Mouse (Mus musculus): ENCODE results near the gene Snx25.
"Not testable (repeated sequence)": the region's sequence is repeated elsewhere in the genome, so short reads cannot be mapped to it uniquely, and the experiment has no call there.

Gene Snx25

DNA sequence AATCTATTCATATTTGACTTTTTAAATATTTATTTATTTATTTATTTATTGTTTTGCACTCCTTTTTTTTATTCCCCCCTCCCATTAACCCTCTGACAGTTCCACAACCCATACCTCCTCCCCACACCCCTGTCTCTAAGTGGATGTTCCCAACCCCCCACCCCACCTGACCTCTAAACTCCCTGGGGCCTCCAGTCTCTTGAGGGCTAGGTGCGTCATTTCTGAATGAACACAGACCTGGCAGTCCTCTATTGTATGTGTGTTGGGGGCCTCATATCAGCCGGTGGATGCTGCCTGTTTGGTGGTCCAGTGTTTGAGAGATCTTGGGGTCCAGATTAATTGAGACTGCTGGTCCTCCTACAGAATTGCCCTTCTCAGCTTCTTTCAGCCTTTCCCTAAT, 16.4 kb downstream of the Snx25 start:
- DNase-seq = not testable (repeated sequence)

DNA sequence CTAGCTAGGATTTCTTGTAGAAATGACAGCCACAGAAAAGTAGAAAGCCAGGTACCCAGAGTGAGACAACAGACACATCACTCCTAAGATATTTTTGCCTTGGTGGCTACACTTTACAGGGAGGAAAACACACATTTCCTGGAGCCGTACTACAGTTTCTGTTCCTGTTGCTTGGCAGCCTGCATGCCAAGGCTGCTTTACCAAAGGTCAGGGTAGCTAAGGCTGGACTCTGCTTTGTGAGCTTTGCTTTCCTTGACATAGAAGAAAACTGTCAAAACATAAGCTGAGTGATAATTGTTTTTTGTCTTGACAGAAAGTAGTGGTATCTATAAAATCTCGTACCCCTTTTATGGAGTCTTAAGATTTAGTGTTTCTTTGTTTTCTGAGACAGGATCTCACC, 21.5 kb downstream of the Snx25 start:
- no peak for DNase-seq

DNA sequence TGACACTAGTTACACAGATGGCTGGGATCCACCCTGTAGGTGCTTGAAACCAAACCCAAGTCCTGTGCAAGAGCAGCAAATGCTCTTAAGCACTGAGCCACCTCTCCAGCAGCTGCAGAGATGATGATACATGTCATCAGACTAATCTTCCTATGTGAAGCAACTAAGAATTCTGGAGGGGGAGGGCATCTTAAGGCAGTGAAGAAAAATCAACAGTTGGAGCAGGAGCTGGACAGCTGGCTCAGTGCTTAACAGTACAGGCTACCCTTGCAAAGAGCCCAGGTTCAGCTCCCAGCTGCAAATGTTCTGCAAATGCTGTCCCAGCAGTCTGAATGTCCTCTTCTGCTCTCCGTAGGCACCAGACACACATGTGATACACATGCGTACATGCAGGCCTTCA, 29.5 kb downstream of the Snx25 start:
- no peak for DNase-seq

DNA sequence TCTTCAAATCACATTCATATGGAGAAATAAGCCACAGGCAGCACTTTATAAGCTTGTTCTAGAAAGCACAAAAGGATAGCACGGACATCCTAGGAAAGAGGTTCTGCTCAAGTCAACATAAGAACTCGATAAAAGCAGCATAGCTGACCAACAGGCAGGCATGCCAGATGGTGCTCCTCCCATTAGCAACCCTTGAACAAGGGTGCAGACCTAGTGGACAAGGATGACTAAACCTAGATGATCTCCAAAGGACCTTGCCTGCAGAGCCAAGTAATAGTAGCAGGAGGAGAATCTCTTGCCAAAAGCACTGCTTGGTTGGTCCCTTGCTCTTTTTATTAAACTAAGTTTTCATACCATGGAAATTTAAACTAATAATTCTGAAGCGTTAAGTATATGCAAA, 32.8 kb downstream of the Snx25 start:
- DNase-seq = no peak

DNA sequence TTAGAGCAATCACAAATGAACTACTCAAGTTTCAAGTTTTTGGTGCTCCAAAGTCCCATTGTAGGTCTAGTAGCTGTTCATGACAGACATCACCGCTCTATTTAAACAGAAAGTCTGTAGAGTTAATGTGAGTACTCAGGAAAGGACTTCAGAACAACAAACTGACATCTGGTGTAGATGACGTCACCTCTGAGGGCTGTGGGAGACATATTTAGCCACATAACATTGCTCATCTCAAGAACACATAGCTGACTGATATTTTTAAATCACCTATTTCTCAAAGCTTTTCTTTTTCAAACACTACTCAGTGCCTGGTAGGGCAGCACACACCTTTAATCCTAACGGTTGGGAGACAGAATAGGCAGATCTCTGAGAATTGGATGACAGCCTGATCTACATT, 34.8 kb downstream of the Snx25 start:
- DNase-seq = no peak

DNA sequence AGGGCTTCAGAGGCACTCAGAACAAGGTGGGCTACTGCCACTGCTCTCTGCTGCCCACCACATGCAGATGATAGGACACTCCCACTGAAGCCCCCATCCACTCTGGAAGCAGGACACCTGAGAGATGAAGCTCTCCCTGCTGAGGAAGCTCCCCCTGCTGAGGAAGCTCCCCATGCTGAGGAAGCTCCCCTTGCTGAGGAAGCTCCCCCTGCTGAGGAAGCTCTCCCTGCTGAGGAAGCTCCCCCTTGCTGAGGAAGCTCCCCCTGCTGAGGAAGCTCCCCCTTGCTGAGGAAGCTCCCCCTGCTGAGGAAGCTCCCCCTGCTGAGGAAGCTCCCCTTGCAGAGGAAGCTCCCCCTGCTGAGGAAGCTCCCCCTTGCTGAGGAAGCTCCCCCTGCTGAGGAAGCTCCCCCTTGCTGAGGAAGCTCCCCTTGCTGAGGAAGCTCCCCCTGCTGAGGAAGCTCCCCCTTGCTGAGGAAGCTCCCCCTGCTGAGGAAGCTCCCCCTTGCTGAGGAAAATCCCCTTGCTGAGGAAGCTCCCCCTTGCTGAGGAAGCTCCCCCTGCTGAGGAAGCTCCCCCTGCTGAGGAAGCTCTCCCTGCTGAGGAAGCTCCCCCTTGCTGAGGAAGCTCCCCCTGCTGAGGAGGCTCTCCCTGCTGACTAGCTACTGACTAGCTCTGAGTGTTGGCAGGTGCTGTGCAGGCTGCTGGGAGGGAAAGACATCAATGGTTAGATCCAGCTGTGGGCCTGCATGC, 38.4 kb downstream of the Snx25 start:
- DNase-seq = peak; percentile 94

DNA sequence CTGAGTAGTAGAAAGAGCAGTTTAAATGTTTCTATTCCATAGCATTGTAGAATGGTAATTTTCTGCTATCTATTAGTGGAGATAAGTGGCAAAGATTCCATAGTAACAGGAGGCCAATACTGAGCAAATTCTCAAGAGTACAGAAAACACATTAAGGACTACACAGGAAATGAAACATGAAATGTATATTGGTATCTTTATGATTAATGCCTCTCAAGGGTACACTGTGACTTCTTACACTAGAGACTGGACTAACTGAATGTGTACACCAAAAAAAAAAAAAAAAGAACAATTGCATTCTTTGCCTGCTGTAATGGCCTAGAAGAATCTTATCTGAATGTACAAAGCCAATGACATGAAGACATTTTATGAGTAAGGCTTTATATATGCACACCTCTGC, 44.3 kb downstream of the Snx25 start:
- DNase-seq = no peak

DNA sequence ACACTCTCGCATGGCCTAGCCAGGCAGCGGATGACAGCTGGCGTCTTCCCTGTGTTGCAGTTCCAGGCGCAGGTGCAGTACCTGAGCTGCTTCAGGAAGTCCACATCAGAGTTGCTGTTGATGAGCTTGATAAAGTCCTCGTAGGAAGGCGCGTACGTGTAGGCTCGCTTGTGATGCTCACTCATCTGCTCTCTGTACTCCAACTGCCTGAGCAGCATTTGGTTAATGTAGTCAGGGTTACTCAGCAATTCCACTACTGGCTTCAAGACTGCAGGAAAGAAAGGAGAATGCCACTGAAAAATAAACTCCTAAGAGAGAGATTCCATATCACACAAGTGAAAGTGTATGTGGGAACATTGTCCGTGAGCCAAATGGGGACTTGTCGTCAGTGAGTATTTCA, 48.5 kb downstream of the Snx25 start:
- peak; percentile 74 for DNase-seq

DNA sequence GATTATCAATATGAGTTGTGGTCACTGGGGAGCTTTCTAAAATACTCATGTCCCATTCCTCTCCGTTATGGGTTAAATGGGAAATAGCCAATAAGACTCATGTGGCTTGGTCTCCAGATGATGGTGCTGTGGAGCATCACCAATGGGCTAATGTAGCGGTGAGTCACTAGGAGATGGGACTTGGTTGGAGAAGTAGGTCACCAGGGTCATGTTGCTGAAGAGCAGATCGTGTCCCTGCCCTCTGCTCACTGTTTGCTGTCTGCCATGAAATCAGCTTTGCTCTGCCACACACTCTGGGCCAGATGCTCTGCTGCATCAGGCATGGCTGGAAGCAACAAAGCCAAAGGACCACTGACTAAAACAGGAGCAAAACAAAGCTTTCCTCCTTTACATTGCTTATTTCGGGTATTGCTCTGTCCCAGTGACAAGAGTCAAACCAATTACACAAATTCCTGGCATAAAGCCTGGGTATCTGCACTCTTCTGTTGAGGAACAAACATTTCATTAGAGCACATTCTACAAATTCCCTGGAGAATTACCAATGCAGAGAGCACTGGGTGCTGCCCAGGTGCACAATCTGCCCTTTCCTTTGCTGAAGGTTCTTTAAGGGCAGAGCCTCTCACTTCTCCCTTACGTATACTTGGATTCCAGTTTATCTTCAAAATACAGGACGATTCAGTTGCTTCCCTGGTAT, 59.1 kb downstream of the Snx25 start:
- peak; percentile 86 for DNase-seq

DNA sequence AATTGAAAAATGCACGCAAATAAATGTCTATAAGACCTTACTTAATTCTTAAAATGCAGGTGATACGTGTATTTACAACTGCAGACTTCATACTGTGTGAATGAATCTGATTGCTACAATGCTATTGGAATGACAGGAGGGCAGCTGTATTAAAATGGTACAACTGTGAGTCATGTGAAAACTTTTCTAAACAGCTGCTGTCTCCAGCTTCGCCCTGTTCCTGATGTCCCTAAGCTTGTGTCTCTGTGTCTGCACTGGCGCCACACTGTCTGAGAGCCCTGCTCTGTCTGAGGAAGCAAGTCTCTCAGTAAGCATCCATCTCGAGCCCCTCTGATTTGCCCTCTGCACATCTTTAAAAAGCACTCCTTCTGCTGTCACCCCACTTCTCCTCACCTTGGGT, 68.8 kb downstream of the Snx25 start:
- DNase-seq = no peak

DNA sequence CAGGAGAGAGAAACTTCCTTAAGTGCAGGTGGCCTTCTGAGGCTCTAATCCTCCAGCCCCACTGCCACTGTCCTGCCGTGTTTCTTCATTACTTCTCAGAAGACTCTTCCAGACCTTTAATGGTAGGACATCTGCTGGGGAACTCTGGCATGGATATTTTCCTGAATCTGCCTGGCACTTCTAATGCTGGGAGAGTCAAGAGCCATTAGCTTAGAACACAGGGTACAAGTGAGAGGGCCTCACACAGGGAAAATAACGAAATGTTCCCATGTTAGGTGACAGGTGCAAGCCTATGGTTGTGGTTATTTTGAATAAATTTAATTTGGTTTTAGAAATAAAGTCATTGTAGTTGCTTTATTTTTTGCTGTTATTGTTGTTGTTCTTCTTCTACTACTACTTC, 70.9 kb downstream of the Snx25 start:
- DNase-seq = peak; percentile 51

DNA sequence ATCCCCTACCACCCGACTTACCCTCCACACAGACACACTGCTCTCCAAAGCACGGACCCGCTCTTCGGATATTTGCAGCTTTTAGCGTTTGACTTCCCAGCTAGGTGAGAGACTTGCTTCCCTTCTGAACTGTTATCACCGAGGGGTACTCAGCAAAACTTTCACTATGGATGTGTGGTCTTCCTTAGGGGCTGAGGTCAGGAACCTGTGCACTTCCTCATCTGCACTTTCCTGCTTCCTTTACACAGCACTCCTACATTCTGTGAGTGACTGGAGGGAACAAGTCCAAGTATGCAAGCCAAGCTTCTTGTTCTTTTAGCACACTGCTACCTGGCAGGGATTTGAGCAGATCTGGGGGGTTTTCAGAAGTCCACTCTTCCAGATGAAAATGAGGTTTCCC, 73.1 kb downstream of the Snx25 start:
- no peak for DNase-seq

DNA sequence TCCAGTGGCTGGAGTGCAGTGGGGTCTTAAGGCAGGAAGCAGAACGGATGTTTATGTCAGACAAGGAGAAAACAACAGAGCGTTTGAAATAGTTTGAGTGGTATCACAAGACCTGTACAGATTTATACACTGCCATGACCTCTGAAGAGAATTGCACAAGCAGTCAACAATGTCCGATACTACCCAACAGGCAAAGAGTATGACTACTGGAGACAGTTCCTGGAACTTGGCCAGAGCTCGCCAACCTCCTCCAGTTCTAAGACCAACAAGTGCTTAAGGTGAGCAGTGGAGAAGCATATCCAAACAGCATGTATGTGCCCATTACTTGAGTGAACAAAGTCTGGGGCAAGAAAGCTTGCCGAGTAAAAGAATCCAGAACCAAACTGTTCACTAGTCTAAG, 76.7 kb downstream of the Snx25 start:
- no peak for DNase-seq

DNA sequence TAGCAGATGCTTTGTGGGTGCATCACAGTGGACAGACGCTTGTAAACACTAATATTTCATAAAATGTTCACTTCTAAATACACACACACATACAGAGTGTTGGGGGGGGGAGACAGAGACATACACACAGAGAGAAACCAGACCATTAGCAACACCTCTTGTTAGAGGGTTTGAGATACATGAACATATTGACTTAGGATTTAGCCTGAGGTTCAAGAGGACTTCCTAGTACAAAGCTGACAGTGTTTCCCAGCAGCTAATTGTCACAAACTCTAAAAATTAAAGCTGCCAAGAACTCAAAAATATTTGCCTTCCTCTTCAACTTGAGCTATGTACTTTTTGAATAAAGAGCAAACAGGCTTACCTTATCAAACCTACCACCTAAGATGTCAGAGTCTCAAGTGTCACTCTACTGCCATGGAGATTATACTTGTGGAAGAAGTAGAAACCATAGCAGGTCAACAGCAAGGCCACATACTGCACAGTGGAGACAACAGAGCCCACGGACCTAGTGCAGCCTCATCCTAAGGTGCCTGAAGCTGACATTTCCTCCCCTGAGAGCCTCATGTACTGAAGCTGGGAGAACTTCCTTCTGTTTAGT, 78.3 kb downstream of the Snx25 start:
- DNase-seq = no peak

DNA sequence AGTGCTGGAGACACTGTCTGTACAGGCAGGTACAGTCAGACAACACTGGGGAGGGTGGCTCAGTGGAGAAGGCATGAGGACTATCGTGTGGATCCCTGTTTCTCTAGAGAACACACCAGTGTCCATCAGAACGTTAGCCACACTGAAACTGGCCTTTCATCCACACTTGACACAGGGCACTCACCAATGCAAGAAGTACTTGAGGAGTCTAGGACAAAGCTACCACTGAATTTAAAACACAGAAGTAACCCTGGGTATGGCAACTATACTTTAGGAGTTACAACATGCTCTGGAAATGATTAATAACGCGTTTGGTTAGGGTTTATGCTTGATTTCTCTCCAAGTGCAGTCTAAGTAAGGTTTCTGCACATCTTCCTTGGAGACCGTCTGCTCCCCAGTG, 79.2 kb downstream of the Snx25 start:
- DNase-seq = no peak

DNA sequence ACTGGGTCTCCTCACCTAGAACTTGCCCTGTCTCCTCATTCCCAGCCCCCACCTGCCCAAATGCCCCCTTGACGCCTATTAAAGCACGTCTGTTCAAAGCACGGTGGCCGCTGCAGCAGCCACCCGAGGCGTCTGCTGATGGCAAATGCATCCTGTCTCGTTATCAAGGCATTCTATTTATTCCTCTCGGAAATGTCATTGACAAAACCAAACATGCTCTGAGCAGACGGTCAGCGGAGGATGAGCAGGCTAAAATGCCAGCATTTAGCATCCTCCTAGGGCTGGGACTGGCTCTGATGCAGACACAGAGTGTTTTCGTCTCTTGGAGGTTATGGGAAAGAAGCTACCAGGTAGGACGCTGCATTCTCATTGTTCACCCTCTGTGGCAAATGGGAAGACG, 111.7 kb downstream of the Snx25 start:
- DNase-seq = no peak

DNA sequence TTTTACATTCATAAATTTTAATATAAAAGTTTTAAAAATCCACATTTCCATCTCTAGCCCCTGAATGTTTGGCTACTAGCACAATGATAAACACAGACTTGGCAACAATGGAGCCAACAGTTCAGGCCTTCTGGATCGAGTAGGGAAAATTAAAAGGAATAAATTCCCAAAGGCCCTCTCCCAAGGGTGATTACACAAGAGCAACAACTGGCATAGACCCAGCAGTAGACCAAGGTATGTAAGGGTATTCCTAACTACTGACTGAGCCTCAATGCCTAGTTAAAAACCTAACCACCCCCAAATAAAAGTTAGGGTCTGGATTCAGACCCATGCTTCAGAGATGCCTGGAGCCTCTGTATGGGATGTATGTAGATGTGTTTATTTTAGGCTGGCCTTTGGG, 112.3 kb downstream of the Snx25 start:
- DNase-seq = no peak

DNA sequence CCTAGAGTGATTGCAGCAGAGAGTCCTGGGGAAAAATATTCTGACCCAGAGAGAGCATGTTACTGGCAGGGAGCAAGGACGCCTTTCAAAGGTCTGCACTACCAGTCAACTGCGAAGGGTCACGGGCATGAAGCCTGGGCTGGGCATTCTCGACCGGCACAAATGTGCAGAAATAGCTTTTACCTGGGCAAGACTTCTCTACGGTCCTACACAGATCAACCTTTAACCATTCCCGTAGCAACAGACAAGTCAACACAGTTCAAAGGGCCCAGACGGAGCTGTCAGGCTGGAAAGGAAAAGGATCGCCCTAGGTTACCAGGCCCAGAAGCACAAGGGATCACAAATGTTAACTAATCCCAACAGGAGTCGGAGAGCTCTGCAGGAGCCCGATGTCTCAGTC, 115.7 kb downstream of the Snx25 start:
- no peak for DNase-seq

DNA sequence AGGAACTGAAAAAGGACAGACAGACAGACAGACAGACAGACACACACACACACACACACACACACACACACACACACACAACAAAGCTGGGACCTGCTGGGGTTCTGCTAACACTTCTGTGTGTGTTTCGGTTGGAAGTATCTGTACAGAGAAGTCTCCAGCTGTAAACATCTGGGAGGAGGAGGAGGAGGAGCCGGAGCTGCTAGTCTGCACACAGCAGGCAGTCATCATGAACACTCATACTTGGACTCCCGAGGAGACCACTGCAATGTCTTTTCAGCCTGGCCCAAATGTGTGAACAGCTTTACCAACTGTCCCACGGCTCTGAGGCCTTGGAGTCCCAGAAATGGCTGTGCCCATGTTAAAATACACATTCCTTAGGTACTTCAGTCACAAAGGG, 127.6 kb downstream of the Snx25 start:
- peak; percentile 92 for DNase-seq

DNA sequence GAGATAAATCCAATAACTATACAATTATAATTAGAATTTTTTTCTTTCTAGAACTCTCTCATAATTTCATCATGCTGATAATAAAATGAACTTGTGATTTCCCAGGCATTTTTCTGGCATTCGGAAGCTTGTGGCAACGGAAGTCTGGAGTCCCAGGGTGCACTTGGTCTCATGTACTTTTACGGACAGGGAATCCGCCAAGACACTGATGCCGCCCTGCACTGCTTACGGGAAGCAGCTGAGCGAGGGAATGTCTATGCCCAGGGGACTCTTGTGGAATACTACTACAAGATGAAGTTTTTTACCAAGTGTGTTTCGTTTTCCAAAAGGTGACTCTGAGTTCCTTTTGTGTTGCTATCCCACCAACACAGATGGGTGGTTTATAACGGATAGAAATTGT, 129.2 kb downstream of the Snx25 start:
- DNase-seq = peak; percentile 91

DNA sequence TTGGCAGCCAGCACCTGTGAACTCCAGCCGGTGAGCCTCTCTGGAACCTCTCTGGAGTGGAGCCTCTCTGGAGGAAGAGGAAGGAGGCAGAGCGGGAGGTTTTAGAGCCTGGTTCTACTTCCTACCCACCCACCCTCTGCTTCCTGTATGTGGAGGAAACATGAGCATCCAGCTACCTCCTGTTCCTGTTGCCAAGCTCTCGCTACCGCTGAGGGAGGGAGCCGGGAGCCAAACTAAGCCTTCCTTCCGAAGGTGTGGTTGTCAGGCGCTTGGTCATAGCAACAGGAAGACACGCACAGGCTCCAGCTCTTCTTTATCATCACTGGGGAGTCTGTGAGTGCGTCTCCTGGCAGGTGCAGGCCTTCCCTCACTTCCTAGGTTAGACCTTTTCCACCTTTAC, 129.8 kb downstream of the Snx25 start:
- peak; percentile 98 for DNase-seq

DNA sequence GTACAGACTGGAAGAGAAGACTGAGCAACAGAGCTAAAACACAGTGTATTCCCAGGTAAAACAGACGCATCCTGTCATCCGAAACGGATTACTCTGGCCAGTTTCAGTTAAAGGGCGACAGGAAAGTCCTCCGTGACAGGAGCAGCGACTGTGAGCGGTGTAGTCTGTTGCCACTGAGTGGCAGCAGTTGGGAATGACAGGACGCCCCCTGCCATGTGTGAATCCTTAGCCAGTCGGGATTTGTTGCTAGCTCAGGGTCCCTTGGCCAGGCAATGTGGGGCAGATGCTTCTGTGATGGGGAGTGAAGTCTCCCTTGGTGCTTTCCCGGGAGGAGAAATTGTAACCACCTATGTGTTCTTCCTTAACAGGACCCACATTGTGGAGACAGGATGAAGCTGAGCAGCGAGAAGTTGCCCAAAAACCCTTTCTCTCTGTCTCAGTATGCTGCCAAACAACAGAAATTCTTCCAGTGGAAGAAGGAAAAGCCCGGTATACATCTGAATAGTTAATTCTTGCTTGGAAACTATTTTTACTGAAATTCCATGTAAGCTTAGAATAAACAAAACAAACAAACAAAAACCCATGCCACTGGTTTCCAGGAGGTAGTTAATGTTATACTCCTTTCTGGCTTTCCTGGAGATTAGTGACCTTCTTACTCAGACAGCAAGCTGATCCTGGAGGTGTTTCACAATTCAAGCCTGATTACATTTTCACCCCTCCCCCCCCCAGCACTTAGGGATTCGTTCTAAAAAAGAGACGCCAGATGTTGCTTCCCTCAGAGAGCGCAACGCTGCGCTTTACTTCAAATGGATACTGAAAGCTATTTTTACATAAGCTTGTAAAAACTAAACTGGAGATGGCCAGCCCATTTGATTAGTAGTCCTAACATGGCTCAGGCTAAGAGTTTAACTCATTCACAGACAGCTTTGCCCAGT, 140.9 kb downstream of the Snx25 start:
- DNase-seq = peak; percentile 92

DNA sequence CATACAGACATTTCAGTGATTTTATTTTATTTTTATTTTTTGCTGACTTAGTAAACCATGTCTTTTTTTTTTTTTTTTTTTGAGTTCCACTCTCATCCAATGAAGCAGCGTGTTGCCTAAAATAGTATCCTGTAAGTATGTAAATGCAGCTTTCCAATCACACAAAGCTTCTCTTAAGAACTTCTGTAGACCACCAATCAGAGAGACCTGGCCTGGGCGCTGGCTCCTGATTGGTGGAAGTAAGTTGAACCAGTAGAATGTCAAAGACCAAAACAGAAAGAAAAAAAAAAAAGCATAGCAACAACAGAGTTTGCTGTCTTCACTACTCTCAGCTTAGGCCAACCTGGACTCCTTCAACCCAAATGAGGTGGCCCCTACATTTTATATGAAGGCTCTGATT, 141.7 kb downstream of the Snx25 start:
- DNase-seq = peak; percentile 92

Measured in heart, adult 11 months (tissue).